Mouse (Mus musculus) ES-CJ7 (cell line): Measurements from ENCODE around the gene Fsip1.
A peak's percentile ranks its signal among the peaks of the same experiment; 100 is the strongest.
"Not testable (repeated sequence)": the region's sequence is repeated elsewhere in the genome, so short reads cannot be mapped to it uniquely, and the experiment has no call there.

Source experiments
- DNase-seq: peaks from one replicate; pipeline ENCODE4 v3.0.0; 2011; ENCODE audit warnings: low read depth, low spot score

Fsip1 gene

DNA sequence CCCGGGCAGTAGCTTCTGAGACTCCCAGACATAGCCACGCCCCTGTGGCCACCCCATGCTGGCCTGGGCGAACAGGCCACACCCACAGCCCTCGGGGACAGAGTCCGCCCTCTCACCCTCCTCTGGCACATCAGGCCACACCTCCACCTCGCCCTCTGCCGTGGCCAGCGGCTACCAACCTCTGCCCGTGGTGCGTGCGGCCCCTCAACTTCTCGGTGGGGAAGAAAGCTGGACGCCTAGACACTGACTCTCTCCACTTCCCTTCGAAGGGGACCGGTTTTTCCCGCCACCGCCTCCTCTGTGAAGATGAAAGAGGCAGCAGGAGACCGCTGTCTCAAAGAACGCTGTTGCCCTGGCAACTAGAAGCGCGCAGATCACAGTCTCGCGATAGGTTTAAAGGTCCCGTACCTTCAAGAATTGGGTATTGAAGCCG is at the start of gene Fsip1:
TSS of gene Fsip1 (minus strand) at position 346 of the 433 bp plus-strand sequence.
- DNase-seq: peak; percentile 93

GRCm38 (mm10) chr2:118306522-118306895 is 49.7 kb upstream of the Fsip1 start:
- no peak for DNase-seq

DNA sequence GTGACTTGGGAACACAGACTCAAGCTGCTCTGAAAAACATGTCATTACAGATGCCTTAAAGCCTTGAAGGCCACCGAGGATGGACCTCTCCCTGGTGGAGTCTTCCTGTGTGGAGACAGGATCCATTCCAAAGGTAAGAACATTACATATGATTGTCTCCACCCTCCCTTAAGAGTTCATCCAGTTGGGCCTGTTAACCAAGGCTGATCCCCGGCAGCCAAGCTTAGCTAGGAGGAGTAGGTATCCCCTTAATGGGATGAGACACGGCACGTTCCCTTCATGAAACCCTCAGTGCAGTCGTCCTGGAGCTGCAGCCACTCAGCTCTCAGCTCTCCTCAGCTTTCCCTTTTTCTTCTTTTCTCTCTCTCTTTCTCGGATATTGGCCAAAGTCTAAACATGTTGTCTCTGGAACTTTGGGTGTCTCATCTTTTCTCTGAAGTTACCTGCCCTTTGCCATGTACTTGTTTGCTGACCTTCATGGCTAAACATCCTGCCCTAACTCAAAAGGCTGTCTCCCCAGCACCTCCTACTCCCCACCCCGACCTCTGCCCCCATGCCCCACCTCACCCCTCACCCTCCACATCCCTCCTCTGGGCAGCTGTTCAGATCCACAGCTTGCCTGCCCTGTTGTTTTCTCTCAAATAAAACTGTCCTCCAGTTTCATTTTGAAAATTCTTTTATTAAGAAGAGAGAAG is 49.2 kb upstream of the Fsip1 start:
- DNase-seq: no peak

GRCm38 (mm10) chr2:118303456-118303855 is 46.7 kb upstream of the Fsip1 start:
- DNase-seq: no peak

- no peak for DNase-seq
These were observed 44.9 kb upstream of the Fsip1 start for GRCm38 (mm10) chr2:118301656-118302055.

DNA sequence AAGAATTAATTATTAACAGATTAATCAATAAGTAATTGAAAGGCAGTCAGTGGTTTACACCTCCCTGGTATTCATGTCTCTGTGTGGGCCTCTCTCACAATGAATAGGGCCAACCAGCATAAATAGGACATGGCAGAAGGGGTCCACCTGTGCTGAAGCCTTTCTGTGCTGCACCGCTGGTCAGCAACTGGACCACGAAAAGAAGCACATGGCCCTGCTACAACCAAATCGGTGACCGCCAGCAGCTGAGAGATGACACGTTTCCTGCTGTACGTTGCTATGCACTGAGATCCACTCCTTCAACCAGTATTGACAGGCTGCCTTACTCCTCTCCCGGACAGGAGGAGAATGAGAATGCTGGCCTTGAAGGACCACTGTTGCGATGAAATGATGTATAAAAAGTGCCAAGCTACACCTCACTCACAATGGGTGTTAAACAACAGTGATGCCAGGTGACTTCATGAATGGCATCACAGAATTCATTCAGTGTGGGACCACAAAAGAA is 44.3 kb upstream of the Fsip1 start:
- DNase-seq: no peak

GRCm38 (mm10) chr2:118299981-118300380 is 43.2 kb upstream of the Fsip1 start:
- DNase-seq: no peak

GRCm38 (mm10) chr2:118298601-118299000 is 41.8 kb upstream of the Fsip1 start:
- no peak for DNase-seq

DNA sequence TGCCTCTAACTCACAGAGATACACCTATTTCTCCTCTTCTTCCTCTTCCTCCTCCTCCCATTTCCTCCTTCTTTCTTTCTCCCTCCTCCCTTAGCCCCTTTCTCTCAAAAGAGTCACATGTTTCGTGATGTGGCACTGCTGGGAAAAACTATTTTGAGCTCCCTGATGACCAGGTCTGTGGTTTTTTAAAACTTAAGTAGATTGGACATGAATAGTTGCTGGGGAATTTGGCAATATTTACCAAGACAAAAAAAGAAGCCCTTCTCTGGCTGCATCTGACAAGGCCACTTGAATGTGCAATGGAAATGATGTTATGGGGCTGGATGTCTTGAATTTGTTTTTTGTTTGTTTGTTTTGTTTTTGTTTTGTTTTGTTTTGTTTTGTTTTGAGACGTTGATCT is 41.2 kb upstream of the Fsip1 start:
- DNase-seq: no peak

GRCm38 (mm10) chr2:118295505-118295904 is 38.7 kb upstream of the Fsip1 start:
- DNase-seq: no peak

DNA sequence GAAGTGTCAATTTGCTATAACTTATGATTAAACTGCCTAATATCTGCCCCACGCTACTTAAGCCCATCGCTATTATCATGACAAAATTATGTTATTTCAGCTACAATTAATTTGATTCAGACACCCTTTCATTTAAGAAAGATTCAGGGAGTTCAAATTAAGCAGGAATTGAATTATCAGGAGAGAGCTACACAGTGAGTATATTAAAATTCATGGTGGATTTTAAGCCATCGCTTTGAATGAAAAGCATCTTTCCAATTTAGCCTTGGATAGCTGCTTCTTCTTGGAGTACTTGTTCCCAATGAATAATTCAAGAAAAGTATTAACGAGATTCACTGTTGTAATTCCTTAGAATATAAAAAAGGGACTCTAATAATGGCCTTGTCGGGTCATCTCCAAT is 36.8 kb upstream of the Fsip1 start:
- DNase-seq: no peak

GRCm38 (mm10) chr2:118289066-118289460 is 32.3 kb upstream of the Fsip1 start:
- DNase-seq: not testable (repeated sequence)

DNA sequence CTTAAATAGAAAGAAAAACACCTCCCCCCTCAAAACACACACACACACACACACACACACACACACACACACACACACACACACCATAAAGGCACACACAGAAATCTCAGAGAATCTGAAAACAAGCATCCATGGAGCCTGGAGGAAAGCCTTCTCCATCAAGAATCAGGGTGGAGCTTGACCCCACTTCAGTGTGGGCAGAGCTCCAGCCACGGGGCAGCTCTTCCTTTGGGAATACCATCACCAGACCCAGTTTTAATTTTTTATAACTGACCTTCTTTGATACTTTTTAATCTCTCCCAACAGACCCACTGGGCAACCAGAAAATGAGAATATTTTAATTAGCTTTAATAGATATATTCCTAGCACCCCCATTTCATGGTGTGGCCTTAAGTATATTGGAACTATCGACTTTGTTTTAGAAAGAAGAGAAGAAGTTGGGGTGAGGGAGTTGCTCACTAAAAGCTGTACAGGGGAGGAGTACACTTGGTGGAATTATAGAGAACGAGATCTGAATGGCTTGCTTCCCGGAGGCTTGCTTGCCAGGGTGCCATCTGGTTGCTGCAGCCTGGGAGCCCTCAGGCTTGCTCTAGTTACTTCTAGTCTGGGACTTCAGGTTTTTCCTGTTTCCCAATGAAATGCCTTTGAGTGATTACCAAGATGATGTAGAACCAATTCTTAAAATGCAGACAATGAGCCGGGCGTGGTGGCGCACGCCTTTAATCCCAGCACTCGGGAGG is 31.7 kb upstream of the Fsip1 start:
- no peak for DNase-seq

DNA sequence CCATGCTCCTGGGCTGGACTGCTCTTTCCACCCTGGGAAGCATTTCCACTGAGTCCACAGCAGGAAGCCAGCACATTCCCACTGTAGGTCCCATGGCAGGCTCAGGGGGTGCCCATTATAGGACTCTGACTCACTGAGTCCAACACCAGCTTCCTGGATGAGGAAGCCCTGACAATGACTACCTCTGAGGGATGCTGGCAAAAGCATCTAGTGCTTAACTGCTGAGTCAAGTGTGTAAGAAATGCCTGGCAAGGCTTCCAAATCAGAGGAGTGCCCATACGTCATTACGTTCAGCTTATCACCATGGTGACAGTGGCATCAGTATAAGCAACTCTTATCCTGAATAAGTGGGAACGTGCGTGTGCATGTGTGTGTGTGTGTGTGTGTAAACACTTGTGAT is 30.9 kb upstream of the Fsip1 start:
- no peak for DNase-seq

DNA sequence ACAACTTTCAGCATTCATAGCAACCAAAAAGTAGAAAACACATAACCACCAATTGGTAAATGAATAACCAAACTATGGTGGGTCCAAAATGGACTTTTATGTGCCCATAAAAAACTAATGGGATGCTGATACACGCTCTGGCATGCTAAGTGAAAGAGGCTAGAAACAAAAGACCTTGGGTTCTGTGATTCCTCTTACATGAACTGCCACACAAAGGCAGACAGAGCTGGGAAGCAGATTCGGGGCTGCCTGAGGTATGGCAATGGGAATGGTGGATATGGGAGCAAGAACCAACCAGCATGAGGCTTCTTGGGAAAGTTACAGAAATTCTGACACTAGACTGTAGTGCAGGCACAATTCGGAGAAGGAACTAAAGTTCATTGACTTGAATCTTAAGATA is 25.7 kb upstream of the Fsip1 start:
- no peak for DNase-seq

GRCm38 (mm10) chr2:118278249-118278648 is 21.5 kb upstream of the Fsip1 start:
- no peak for DNase-seq

GRCm38 (mm10) chr2:118271606-118272005 is 14.8 kb upstream of the Fsip1 start:
- DNase-seq: peak; percentile 34

DNA sequence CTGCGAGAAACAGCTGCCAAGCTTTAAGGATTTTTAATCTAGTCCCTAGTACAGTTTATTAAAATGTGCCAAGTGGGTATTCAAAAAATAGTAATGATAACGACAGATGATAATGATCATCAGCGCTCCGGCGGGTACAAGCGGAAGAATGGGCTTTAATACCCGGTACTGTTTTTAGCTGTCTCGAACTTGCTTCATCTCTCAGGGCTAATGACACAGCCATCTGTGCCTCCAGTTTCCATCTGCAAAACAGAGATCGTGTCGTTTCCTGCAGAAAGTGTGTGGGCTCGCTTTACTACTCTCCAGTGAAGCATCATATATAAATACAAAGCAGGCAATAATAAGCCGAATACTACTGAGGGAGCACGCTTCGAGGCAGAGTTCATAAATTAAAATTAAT is 13.4 kb upstream of the Fsip1 start:
- no peak for DNase-seq

GRCm38 (mm10) chr2:118263914-118264201 is 7.1 kb upstream of the Fsip1 start:
- DNase-seq: no peak

DNA sequence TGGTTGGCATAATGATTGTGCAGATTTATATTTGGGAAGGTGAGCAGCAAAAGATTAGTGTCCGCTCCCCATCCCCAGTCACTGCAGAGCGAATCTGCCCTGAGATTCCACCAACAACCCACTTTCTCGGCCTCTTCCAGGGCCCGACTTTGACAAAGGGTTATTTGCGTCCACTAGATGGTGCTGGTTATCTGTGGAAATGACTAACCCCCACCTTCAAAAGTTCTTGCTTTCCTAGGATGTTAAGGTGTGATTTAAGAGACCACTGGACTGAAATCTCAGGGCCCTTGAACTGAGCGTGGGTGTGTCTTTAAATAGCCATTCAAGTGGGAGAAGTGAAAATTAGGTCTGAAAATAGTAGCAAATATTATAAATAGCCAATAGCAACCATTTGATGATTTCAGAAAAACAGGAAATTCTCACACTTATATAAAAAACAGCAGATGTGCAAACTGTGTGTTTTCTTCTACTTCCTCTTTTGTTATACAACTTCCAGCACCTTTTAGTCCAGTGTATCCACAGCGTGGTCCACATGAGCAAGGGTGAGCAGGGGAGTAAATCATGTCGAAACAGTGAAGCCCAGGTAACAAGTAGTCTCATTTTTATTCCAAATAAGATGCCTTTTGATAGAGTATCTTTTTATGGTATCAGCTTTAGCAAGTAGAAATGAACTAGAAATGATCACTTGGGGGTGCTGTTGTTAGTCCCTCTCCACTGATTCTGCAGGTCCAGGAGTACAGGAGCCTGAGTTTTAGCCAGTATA is 6.6 kb upstream of the Fsip1 start:
- DNase-seq: peak; percentile 67

DNA sequence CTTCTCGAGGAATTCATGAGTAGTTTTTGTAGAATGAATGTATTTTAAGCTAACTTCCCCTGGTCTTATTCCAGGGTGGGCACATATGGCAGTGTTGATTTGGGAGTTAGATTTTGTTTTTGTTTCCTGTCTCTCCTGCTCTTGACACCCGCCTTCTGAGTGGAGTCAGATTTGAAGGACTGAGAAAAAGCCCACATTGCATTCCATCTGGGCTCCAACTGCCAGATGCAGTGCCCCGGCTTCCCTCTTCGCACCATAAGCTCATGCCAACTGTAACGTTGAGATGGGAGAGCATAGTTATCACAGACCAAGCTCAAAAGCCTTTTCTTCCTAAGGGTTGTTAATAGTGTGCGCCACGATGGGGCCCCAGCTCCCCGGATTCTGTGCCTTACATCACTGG is 5.9 kb upstream of the Fsip1 start:
- no peak for DNase-seq

- DNase-seq: no peak
These were observed 3.0 kb upstream of the Fsip1 start for GRCm38 (mm10) chr2:118259746-118260145.

DNA sequence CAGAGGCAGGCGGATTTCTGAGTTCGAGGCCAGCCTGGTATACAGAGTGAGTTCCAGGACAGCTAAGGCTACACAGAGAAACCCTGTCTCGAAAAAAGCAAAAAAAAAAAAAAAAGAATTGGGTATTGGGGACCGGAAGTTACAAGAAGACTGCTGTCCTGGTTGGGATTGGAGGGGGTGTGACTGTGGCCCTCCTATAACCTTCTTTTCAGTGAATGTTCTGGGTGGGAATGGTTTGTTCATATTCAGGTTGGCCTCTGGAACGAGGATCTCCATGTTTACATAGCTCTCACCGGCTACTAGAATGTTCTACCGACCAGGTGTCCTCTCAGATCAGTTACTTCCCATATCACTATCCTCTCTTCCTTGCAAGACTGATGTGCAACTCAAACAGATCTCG is 328 bp upstream of the Fsip1 start:
- DNase-seq: peak; percentile 51
